Mouse (Mus musculus): ENCODE results near the gene Zfp13. TPM values are rescaled to one million over a fixed set of nuclear protein-coding genes. Genes with fewer than 3 reads are reported as not detected.

The Zfp13 gene
- total and polyA plus RNA-seq, 3 experiments = 0.30 TPM; not detected in 2

DNA sequence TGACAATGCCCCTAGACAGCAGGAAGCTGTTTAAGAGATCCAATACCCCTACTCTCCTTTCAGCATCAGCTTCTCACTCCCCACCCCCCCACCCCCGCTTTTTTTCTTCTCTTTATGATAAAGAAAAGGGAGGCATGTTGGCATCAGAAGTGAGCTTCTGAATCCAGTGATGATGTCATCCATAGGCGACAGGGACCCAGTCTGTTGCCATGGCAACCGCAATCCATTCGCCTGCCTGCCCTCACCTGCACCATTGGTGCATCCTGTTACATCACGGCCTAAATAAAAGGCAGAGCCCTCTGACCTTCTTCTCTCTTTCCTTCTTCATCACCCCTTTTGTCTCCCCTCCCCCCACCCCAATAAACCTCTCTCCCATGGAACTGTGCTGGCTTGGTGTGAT is 30.9 kb downstream of the Zfp13 start:
- Histone ChIP-seq H3K9me3 (replicated peaks; ENCODE audit: low read length) (no peaks in the 10 kb centered on the region), H3K4me1 (ENCODE audit: control insufficient read depth in 1 of 2, insufficient read depth in 2 of 2) (peaks cover 9 to 10% of the 10 kb centered on the region in 2 experiments), H3K4me2 (ENCODE audit: insufficient read depth, low read depth, poor library complexity, severe bottlenecking) (no peak overlapping the region), H3K27ac (ENCODE audit: insufficient read depth, low read depth) (no peak overlapping the region), H3K9ac (ENCODE audit: insufficient read depth, low read depth) (no peak overlapping the region), H3K79me2 (replicated peaks; ENCODE audit: control insufficient read depth, extremely low read depth, insufficient read depth, poor library complexity, severe bottlenecking) (no peaks in the 10 kb centered on the region; the same call in 1 of the 2 replicates), H3K4me3 (replicated peaks in 1 of 3; ENCODE audit: low read depth in 2 of 3, low read length in 2 of 3, poor library complexity in 1 of 3) (no peak overlapping the region), H3K27me3 (replicated peaks) (peaks cover 6% of the 10 kb centered on the region), H3K36me3 (replicated peaks in 1 of 2; ENCODE audit: control insufficient read depth in 1 of 2, insufficient read depth in 1 of 2, low read length in 1 of 2) (no peaks in the 10 kb centered on the region)
- dilution Hi-C loops (cut with MboI; ENCODE audit: extremely low pct_ligation_motif_present, extremely low pct_unique_long_range_greater_than_20kb, low sequenced_read_pairs) = no loop called here
- no peak for DNase-seq (ENCODE audit: extremely low read depth)
- no peak for TF ChIP-seq TBP (conservative IDR thresholded peaks at IDR 0.05; ENCODE audit: low read depth, low read length)
- peak; percentile 34; the same call in 1 of the 2 replicates for TF ChIP-seq MXI1 (IDR thresholded peaks at IDR 0.05; ENCODE audit: low read depth, low read length)
- in situ Hi-C loops (cut with MboI; ENCODE audit: low pct_ligation_motif_present, low pct_unique_long_range_greater_than_20kb, low sequenced_read_pairs) = loop anchor here (5.0 kb wide), 1 partner anchor 34 kb away; the partner anchor contains the start of gene Zscan10

DNA sequence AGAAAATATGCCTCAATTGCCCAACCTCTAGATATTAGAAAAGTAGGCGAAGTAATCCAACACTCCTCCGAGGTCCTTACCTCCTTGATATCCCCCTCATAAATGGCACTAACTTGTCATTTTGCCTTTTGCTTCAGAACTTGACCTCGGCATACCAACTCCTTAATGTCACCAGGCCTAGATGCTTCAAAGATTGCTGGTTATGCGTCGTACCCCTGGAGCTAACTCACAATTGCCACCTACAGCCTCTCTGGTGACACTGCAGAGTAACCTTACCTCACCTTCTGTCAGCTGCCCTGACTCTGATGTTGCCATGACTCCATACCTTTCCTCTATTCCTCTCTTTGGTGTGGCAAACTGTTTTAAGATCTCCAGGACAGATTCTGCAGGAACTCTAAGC is 32.5 kb downstream of the Zfp13 start:
- peaks cover 1% of the 10 kb centered on the region for H3K27me3 ChIP-seq (replicated peaks)
- no peak overlapping the region for H3K27ac ChIP-seq (ENCODE audit: insufficient read depth, low read depth)
- TF ChIP-seq MYC (IDR thresholded peaks at IDR 0.05; ENCODE audit: low read depth, low read length) (no peak), RAD21 (IDR thresholded peaks at IDR 0.05; ENCODE audit: low read depth, low read length) (peak; percentile 61), KAT2A (IDR thresholded peaks at IDR 0.05; ENCODE audit: insufficient replicate concordance, low read length) (no peak), MXI1 (IDR thresholded peaks at IDR 0.05; ENCODE audit: low read depth, low read length) (no peak), SMC3 (IDR thresholded peaks at IDR 0.05; ENCODE audit: low read depth, low read length) (peak; percentile 41), CHD1 (IDR thresholded peaks at IDR 0.05; ENCODE audit: low read depth, low read length) (no peak), IRF4 (IDR thresholded peaks at IDR 0.05; ENCODE audit: low read depth, low read length) (no peak), RCOR1 (conservative IDR thresholded peaks at IDR 0.05; ENCODE audit: low read depth, low read length) (no peak), CTCF (conservative IDR thresholded peaks at IDR 0.05 in 1 of 2, IDR thresholded peaks at IDR 0.05 in 1 of 2; ENCODE audit: low read depth in 2 of 2, low read length in 2 of 2) (peak in 1 of 2 experiments; percentile 63; a peak in 2 of 4 replicates)
- H3K9ac ChIP-seq (ENCODE audit: insufficient read depth, low read depth) = no peak overlapping the region
- H3K4me3 ChIP-seq (replicated peaks in 1 of 3; ENCODE audit: low read depth in 2 of 3, low read length in 2 of 3, poor library complexity in 1 of 3) = no peak overlapping the region
- H3K4me1 ChIP-seq (ENCODE audit: control insufficient read depth in 1 of 2, insufficient read depth in 2 of 2) = peaks cover 9 to 16% of the 10 kb centered on the region in 2 experiments
- in situ Hi-C loops (cut with MboI; ENCODE audit: low pct_ligation_motif_present, low pct_unique_long_range_greater_than_20kb, low sequenced_read_pairs) (loop anchor here (5.0 kb wide), 1 partner anchor 36 kb away; the partner anchor contains the start of gene Zscan10), dilution Hi-C loops (cut with MboI; ENCODE audit: extremely low pct_ligation_motif_present, extremely low pct_unique_long_range_greater_than_20kb, low sequenced_read_pairs) (no loop called here)
- H3K4me2 ChIP-seq (ENCODE audit: insufficient read depth, low read depth, poor library complexity, severe bottlenecking) = no peak overlapping the region
- H3K9me3 ChIP-seq (replicated peaks; ENCODE audit: low read length) = no peaks in the 10 kb centered on the region
- peaks cover 0 to 3% of the 10 kb centered on the region in 2 experiments for H3K36me3 ChIP-seq (replicated peaks in 1 of 2; ENCODE audit: control insufficient read depth in 1 of 2, insufficient read depth in 1 of 2, low read length in 1 of 2)
- peaks cover 7% of the 10 kb centered on the region for H3K79me2 ChIP-seq (replicated peaks; ENCODE audit: control insufficient read depth, extremely low read depth, insufficient read depth, poor library complexity, severe bottlenecking)
- peak; percentile 50 for DNase-seq (ENCODE audit: extremely low read depth)

DNA sequence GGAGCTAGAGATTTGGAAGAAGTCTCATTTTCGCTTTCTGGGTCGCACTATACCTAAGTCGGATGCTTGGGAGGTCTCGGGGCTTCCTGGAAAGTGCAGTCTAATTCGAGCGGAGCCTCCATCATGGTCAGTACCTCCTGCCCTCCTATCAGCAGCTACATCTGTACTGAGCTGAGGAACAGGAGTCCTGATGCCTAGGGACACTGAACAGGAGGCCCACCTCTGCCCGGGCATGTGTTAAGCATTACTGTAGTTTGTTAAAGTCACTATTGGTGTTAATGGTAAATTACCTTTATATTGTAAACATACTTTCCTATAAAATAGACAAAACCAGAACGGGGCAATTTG is 34.9 kb downstream of the Zfp13 start:
- in situ Hi-C loops (cut with MboI; ENCODE audit: low pct_ligation_motif_present, low pct_unique_long_range_greater_than_20kb, low sequenced_read_pairs) = no loop called here
- peak overlapping the region; percentile 86 for H3K9ac ChIP-seq (ENCODE audit: insufficient read depth, low read depth)
- H3K27me3 ChIP-seq (replicated peaks) = no peaks in the 10 kb centered on the region
- DNase-seq (ENCODE audit: extremely low read depth) = no peak
- peaks cover 9 to 16% of the 10 kb centered on the region in 2 experiments for H3K4me1 ChIP-seq (ENCODE audit: control insufficient read depth in 1 of 2, insufficient read depth in 2 of 2)
- H3K27ac ChIP-seq (ENCODE audit: insufficient read depth, low read depth) = peak overlapping the region; percentile 21; the same call in 1 of the 2 replicates
- dilution Hi-C loops (cut with MboI; ENCODE audit: extremely low pct_ligation_motif_present, extremely low pct_unique_long_range_greater_than_20kb, low sequenced_read_pairs) = no loop called here
- peak overlapping the region; percentile 96 for H3K4me2 ChIP-seq (ENCODE audit: insufficient read depth, low read depth, poor library complexity, severe bottlenecking)
- H3K9me3 ChIP-seq (replicated peaks; ENCODE audit: low read length) = no peaks in the 10 kb centered on the region
- H3K4me3 ChIP-seq (replicated peaks in 1 of 3; ENCODE audit: low read depth in 2 of 3, low read length in 2 of 3, poor library complexity in 1 of 3) = peak overlapping the region; percentile 66 to 97 (median 69)
- TF ChIP-seq CHD2 (IDR thresholded peaks at IDR 0.05; ENCODE audit: low read length) (no peak), ZMIZ1 (IDR thresholded peaks at IDR 0.05; ENCODE audit: low read depth, low read length) (no peak), ZNF384 (IDR thresholded peaks at IDR 0.05; ENCODE audit: low read depth, low read length) (no peak), RCOR1 (conservative IDR thresholded peaks at IDR 0.05; ENCODE audit: low read depth, low read length) (no peak)
- peaks cover 12 to 25% of the 10 kb centered on the region in 2 experiments for H3K36me3 ChIP-seq (replicated peaks in 1 of 2; ENCODE audit: control insufficient read depth in 1 of 2, insufficient read depth in 1 of 2, low read length in 1 of 2)
- peaks cover 7% of the 10 kb centered on the region for H3K79me2 ChIP-seq (replicated peaks; ENCODE audit: control insufficient read depth, extremely low read depth, insufficient read depth, poor library complexity, severe bottlenecking)

All from CH12.LX (cell line).